9 mouse cellular contexts compared by ENCODE assay signal in the genomic region with DNA sequence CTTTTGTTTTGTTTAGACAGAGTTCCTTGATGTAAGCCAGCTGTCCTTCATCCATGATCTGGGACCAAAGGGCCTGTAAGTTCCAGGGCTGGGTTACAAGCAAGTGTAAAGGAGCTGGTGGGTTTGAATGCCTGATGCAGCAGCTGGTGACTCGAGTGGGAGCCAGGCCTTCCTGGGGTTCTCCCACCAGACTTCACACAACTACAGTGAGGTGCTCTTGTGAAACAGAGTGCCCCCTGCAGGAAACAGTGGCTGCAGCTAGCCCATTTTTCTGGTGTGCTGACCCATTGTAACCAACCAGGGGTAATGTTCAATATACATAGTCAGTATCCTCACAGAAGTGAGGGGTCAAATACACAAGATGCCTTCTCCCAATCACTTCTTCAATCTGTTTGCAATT.
A peak's percentile ranks its signal among the peaks of the same experiment; 100 is the strongest.
DNase-seq lines count a peak whose midpoint lies in the region; ATAC-seq and TF ChIP-seq lines count a peak whose summit lies in the region.
"Had no signal": no experiment of that assay in that cellular context is flagged by ENCODE, and none has a peak within 500 bp of the region (broad histone marks: within the 10 kb centered on the region; RNA-seq: fewer than 3 reads in every experiment).

No protein-coding gene starts in this region.

- peak; percentile 58 for TF ChIP-seq CTCF in gastrocnemius, adult 2 months (IDR thresholded peaks at IDR 0.05)
- TF ChIP-seq CTCF in liver, embryonic 14.5 days (IDR thresholded peaks at IDR 0.05; ENCODE audit: low read depth), result peak; percentile 32

- H3K4me2 ChIP-seq in liver, embryonic 14.5 days (ENCODE audit: low read depth), result no peak overlapping the region
- no peak overlapping the region for H3K4me2 ChIP-seq in liver, embryonic 11.5 days
- H3K4me2 ChIP-seq: heart, embryonic 13.5 days had no signal

- H3K9me3 ChIP-seq in liver, embryonic 14.5 days (ENCODE audit: control insufficient read depth, low read length), result no peaks in the 10 kb centered on the region
- H3K9me3 ChIP-seq in liver, embryonic 11.5 days (ENCODE audit: control insufficient read depth, low read length), result no peaks in the 10 kb centered on the region
- H3K9me3 ChIP-seq: heart, embryonic 13.5 days had no signal

- no peaks in the 10 kb centered on the region for H3K36me3 ChIP-seq in liver, embryonic 14.5 days (replicated peaks; ENCODE audit: control insufficient read depth, insufficient read depth, low read depth)
- H3K36me3 ChIP-seq in liver, embryonic 11.5 days (ENCODE audit: control insufficient read depth, insufficient read depth, low read length), result no peaks in the 10 kb centered on the region

- H3K27ac ChIP-seq in gastrocnemius, adult 2 months, result no peak overlapping the region
- no peak overlapping the region for H3K27ac ChIP-seq in liver, embryonic 14.5 days
- no peak overlapping the region for H3K27ac ChIP-seq in liver, embryonic 11.5 days (ENCODE audit: low read depth, low read length)
- H3K27ac ChIP-seq: heart, embryonic 13.5 days had no signal

- no peaks in the 10 kb centered on the region for H3K27me3 ChIP-seq in liver, embryonic 14.5 days (ENCODE audit: control insufficient read depth, insufficient read depth, low read length)
- no peaks in the 10 kb centered on the region for H3K27me3 ChIP-seq in liver, embryonic 11.5 days (replicated peaks; ENCODE audit: control insufficient read depth, insufficient read depth, low read length)
- H3K27me3 ChIP-seq: heart, embryonic 13.5 days had no signal

- TF ChIP-seq EP300 in liver, embryonic 14.5 days (IDR thresholded peaks at IDR 0.05; ENCODE audit: low read depth), result no peak

- intact Hi-C loops in gastrocnemius, adult 2 months (cut with DNase I), result no loop called here
- intact Hi-C loops in heart, postnatal 14 days (cut with DNase I), result loop anchor here (5.0 kb wide), 1 partner anchor 57 kb away; no protein-coding TSS in a partner anchor

- no peak overlapping the region for H3K4me3 ChIP-seq in gastrocnemius, adult 2 months
- no peak overlapping the region for H3K4me3 ChIP-seq in liver, embryonic 14.5 days (ENCODE audit: insufficient read depth in 1 of 2, low read depth in 2 of 2, low read length in 2 of 2)
- H3K4me3 ChIP-seq in liver, embryonic 11.5 days (ENCODE audit: low read depth, low read length), result no peak overlapping the region
- H3K4me3 ChIP-seq: heart, embryonic 13.5 days had no signal

- H3K4me1 ChIP-seq in liver, embryonic 14.5 days (replicated peaks; ENCODE audit: control insufficient read depth in 2 of 2, insufficient read depth in 2 of 2, low read length in 1 of 2), result no peaks in the 10 kb centered on the region; a peak in 1 of 4 replicates
- H3K4me1 ChIP-seq in liver, embryonic 11.5 days (replicated peaks; ENCODE audit: control insufficient read depth, insufficient read depth, low read length), result no peaks in the 10 kb centered on the region
- H3K4me1 ChIP-seq: heart, embryonic 13.5 days had no signal

- 12% methylated on average over 1 of the region's 1 CpGs for WGBS in liver, embryonic 14.5 days (ENCODE audit: insufficient replicate concordance)
- WGBS in liver, embryonic 11.5 days, result 38% methylated on average over 1 of the region's 1 CpGs

- H3K9ac ChIP-seq in liver, embryonic 14.5 days (replicated peaks), result no peak overlapping the region
- H3K9ac ChIP-seq in liver, embryonic 11.5 days (ENCODE audit: low read depth, low read length), result no peak overlapping the region
- H3K9ac ChIP-seq: heart, embryonic 13.5 days had no signal

- no peak for ATAC-seq in liver, embryonic 14.5 days (ENCODE audit: insufficient read depth)
- no peak for ATAC-seq in liver, embryonic 11.5 days (replicated peaks; ENCODE audit: low FRiP score)
- no peak for ATAC-seq in activated CD4-positive, CD25-positive, alpha-beta regulatory T cell, adult 4 months

- peak; percentile 41 for DNase-seq in gastrocnemius, adult 2 months
- DNase-seq in gastrocnemius, adult 8-10 months (ENCODE audit: low spot score in 2 of 2), result no peak
- no peak for DNase-seq in liver, embryonic 14.5 days (ENCODE audit: low read depth in 3 of 3, low spot score in 3 of 3)
- no peak for DNase-seq in liver, embryonic 11.5 days (ENCODE audit: low spot score)
- DNase-seq in heart, postnatal 14 days, result peak; percentile 38 to 57
- DNase-seq in thymus, postnatal 0 days (ENCODE audit: low spot score), result peak; percentile 5
- DNase-seq in adrenal gland, postnatal 4 days (ENCODE audit: low spot score in 2 of 2), result no peak

Comparison
In these comparisons a context has a peak if more than half of its experiments do, and no peak if none do; other contexts are left out.
1. DNase-seq: peak in gastrocnemius, adult 2 months (single experiment), heart, postnatal 14 days (2 of 2) and thymus, postnatal 0 days (single experiment); none in gastrocnemius, adult 8-10 months (0 of 2), liver, embryonic 14.5 days (0 of 3), liver, embryonic 11.5 days (single experiment) and adrenal gland, postnatal 4 days (0 of 2).